Mouse (Mus musculus) spleen, adult 2 months (tissue): ENCODE data around the gene Rcvrn.

Experiments used
- CTCF ChIP-seq: fragments of 200-500 bp; IDR thresholded peaks from 2 replicates; pipeline ENCODE4 v1.5.1; 2011; ENCODE audit warnings: mild to moderate bottlenecking, inconsistent platforms; ENCODE audit not compliant: insufficient read depth, insufficient read length, insufficient replicate concordance; ENCODE audit errors: extremely low read depth
- POLR2A ChIP-seq: fragments of 200-500 bp; IDR thresholded peaks from 2 replicates; pipeline ENCODE4 v1.6.1; 2011; ENCODE audit warnings: low read depth, low read length, inconsistent platforms

GRCm38 (mm10) chr11:67668460-67669007 is 26.6 kb upstream of the Rcvrn start:
- TF ChIP-seq CTCF (no peak), POLR2A (no peak)
